In genomic region chr14:10797595-10797994, GRCm38 (mm10) we compare ENCODE assay signal across 30 mouse cellular contexts.
"Had no signal": no experiment of that assay in that cellular context is flagged by ENCODE, and none has a peak within 500 bp of the region (broad histone marks: within the 10 kb centered on the region; RNA-seq: fewer than 3 reads in every experiment).

No protein-coding gene starts in this region.

- H3K4me2 ChIP-seq: limb, embryonic 12.5 days; limb, embryonic 13.5 days; limb, embryonic 15.5 days; liver, embryonic 13.5 days; liver, embryonic 15.5 days; lung, embryonic 14.5 days; lung, embryonic 15.5 days; midbrain, embryonic 11.5 days; midbrain, embryonic 12.5 days; midbrain, embryonic 13.5 days; midbrain, embryonic 15.5 days had no signal

- DNase-seq: left cerebral cortex, postnatal 4 days; liver; liver, embryonic 13.5 days; liver, postnatal 0 days; lung, adult 18-20 months; lung, adult 2 months; lung, embryonic 14.5 days; lung, postnatal 10 days; lung, postnatal 14 days; lung, postnatal 36 days; lung, postnatal 4 days; midbrain, embryonic 14.5 days had no signal

- H3K4me1 ChIP-seq: limb, embryonic 10.5 days; limb, embryonic 12.5 days; limb, embryonic 13.5 days; limb, embryonic 15.5 days; liver, embryonic 13.5 days; liver, embryonic 15.5 days; lung, embryonic 15.5 days; megakaryocyte, embryonic 14.5 days; midbrain, embryonic 10.5 days; midbrain, embryonic 12.5 days; midbrain, embryonic 13.5 days; midbrain, embryonic 15.5 days had no signal

- H3K27me3 ChIP-seq: limb, embryonic 12.5 days; limb, embryonic 13.5 days; limb, embryonic 15.5 days; liver, embryonic 13.5 days; liver, embryonic 15.5 days; lung, embryonic 15.5 days; megakaryocyte, embryonic 14.5 days; midbrain, embryonic 12.5 days; midbrain, embryonic 13.5 days; midbrain, embryonic 15.5 days had no signal

- H3K9me3 ChIP-seq: limb, embryonic 10.5 days; limb, embryonic 12.5 days; limb, embryonic 13.5 days; limb, embryonic 15.5 days; liver, embryonic 13.5 days; liver, embryonic 15.5 days; lung, embryonic 15.5 days; megakaryocyte, embryonic 14.5 days; midbrain, embryonic 10.5 days; midbrain, embryonic 12.5 days; midbrain, embryonic 13.5 days; midbrain, embryonic 15.5 days had no signal

- H3K4me3 ChIP-seq: left cerebral cortex, adult 2 months; limb, embryonic 10.5 days; limb, embryonic 12.5 days; limb, embryonic 13.5 days; limb, embryonic 15.5 days; liver, embryonic 13.5 days; liver, embryonic 15.5 days; lung, embryonic 15.5 days; megakaryocyte, embryonic 14.5 days; midbrain, embryonic 10.5 days; midbrain, embryonic 12.5 days; midbrain, embryonic 13.5 days; midbrain, embryonic 15.5 days; myocyte had no signal

- ATAC-seq: liver, postnatal 0 days; lung, postnatal 0 days; midbrain, embryonic 13.5 days; midbrain, embryonic 15.5 days; midbrain, embryonic 16.5 days had no signal

- H3K9ac ChIP-seq: limb, embryonic 12.5 days; limb, embryonic 13.5 days; limb, embryonic 15.5 days; liver, embryonic 13.5 days; liver, embryonic 14.5 days; liver, embryonic 15.5 days; liver, postnatal 0 days; lung, embryonic 14.5 days; lung, embryonic 15.5 days; midbrain, embryonic 12.5 days; midbrain, embryonic 13.5 days; midbrain, embryonic 15.5 days had no signal

- H3K27ac ChIP-seq: left cerebral cortex, adult 2 months; limb, embryonic 10.5 days; limb, embryonic 12.5 days; limb, embryonic 13.5 days; limb, embryonic 15.5 days; liver, embryonic 13.5 days; liver, embryonic 14.5 days; liver, embryonic 15.5 days; lung, embryonic 15.5 days; macrophage; midbrain, embryonic 10.5 days; midbrain, embryonic 12.5 days; midbrain, embryonic 13.5 days; midbrain, embryonic 15.5 days had no signal

- H3K36me3 ChIP-seq: limb, embryonic 10.5 days; limb, embryonic 12.5 days; limb, embryonic 13.5 days; limb, embryonic 15.5 days; liver, embryonic 13.5 days; liver, embryonic 15.5 days; lung, embryonic 15.5 days; midbrain, embryonic 10.5 days; midbrain, embryonic 12.5 days; midbrain, embryonic 13.5 days; midbrain, embryonic 15.5 days had no signal
